Mouse (Mus musculus) G1E (cell line): ENCODE measurements around the gene Cdk14.

Experiments
- CTCF ChIP-seq: IDR thresholded peaks from 2 replicates; pipeline ENCODE4 v1.5.1; 2012; ENCODE audit warnings: low read depth, low read length, inconsistent platforms, mixed read lengths
- GATA1 ChIP-seq: IDR thresholded peaks from 2 replicates; pipeline ENCODE4 v1.6.1; 2012; ENCODE audit warnings: borderline replicate concordance, low read length, inconsistent platforms, mixed read lengths
- GATA2 ChIP-seq: IDR thresholded peaks from 2 replicates; pipeline ENCODE4 v1.6.1; 2012; ENCODE audit warnings: low read depth, low read length, inconsistent platforms, borderline replicate concordance
- TAL1 ChIP-seq: conservative IDR thresholded peaks from 2 replicates; pipeline ENCODE4 v1.6.1; 2012; ENCODE audit warnings: low read depth, low read length, inconsistent platforms, mixed read lengths

- TF ChIP-seq CTCF (no peak), GATA2 (no peak), GATA1 (no peak), TAL1 (no peak)
Measured at GRCm38 (mm10) chr5:5264712-5265111, 155.4 kb downstream of the Cdk14 start.
